Mouse (Mus musculus): ENCODE measurements at regions not wholly inside any gene's neighbourhood (a gene's known extent, or its start where the extent isn't known, plus 50 kb on each side); places are given as distances from the start of the nearest gene placed in this dataset.

DNA sequence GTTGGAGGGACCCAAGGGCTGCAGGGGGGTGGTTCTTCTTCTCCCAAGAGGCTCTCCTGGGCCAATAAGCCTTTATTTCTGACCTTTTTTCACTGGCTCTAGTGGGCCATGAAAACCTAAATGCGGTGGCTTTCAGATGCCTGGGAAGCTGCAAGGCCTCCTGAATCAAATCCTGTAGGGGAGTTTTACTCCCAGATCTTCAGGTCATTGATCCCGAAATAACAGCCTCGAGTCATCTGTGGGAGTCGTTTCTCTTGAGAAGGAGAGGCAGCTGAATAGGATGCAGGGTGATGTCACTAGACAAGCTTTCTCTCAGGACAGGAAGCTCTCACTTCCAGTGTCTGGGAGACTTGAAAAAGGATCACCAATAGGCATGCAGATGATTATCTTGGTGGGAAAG is 70.4 kb downstream of the Enc1 start:
- no peak for DNase-seq (ENCODE audit: low read depth, low spot score)
- Histone ChIP-seq H3K4me1 (ENCODE audit: control insufficient read depth in 1 of 2, insufficient read depth in 2 of 2, low read length in 2 of 2) (no peaks in the 10 kb centered on the region), H3K9ac (ENCODE audit: control insufficient read depth, low read depth, low read length, poor library complexity, severe bottlenecking) (no peak overlapping the region), H3K79me2 (ENCODE audit: control insufficient read depth, insufficient read depth, low read length, poor library complexity) (no peaks in the 10 kb centered on the region), H3K27ac (ENCODE audit: control insufficient read depth, low read depth, low read length) (no peak overlapping the region), H3K36me3 (ENCODE audit: control insufficient read depth in 1 of 2, insufficient read depth in 2 of 2, low read length in 2 of 2) (no peaks in the 10 kb centered on the region), H3K9me3 (replicated peaks; ENCODE audit: insufficient read depth, low read length) (no peaks in the 10 kb centered on the region), H3K27me3 (ENCODE audit: control insufficient read depth in 1 of 2, insufficient read depth in 2 of 2, low read length in 2 of 2) (no peaks in the 10 kb centered on the region), H3K4me3 (ENCODE audit: control insufficient read depth in 1 of 2, insufficient read depth in 1 of 2, low read depth in 2 of 2, low read length in 2 of 2) (no peak overlapping the region)
- TF ChIP-seq MEF2A (IDR thresholded peaks at IDR 0.05; ENCODE audit: extremely low read depth, insufficient replicate concordance, low read depth, low read length, poor library complexity, severe bottlenecking) = no peak
- no peak for TF ChIP-seq SMC3 (IDR thresholded peaks at IDR 0.05; ENCODE audit: low read depth, low read length)
- TF ChIP-seq CHD1 (IDR thresholded peaks at IDR 0.05; ENCODE audit: low read depth, low read length) = no peak
- TF ChIP-seq HCFC1 (IDR thresholded peaks at IDR 0.05; ENCODE audit: low read depth, low read length) = no peak
- TF ChIP-seq MAX (IDR thresholded peaks at IDR 0.05; ENCODE audit: low read length) = no peak
- no peak for TF ChIP-seq BHLHE40 (IDR thresholded peaks at IDR 0.05; ENCODE audit: borderline replicate concordance, low read depth, low read length)
- TF ChIP-seq ZC3H11A (IDR thresholded peaks at IDR 0.05; ENCODE audit: low read depth, low read length) = no peak
- TF ChIP-seq ZNF384 (IDR thresholded peaks at IDR 0.05; ENCODE audit: low read depth, low read length) = no peak
- TF ChIP-seq USF1 (IDR thresholded peaks at IDR 0.05; ENCODE audit: low read depth, low read length) = no peak
- no peak for TF ChIP-seq ZMIZ1 (IDR thresholded peaks at IDR 0.05; ENCODE audit: low read depth, low read length)

DNA sequence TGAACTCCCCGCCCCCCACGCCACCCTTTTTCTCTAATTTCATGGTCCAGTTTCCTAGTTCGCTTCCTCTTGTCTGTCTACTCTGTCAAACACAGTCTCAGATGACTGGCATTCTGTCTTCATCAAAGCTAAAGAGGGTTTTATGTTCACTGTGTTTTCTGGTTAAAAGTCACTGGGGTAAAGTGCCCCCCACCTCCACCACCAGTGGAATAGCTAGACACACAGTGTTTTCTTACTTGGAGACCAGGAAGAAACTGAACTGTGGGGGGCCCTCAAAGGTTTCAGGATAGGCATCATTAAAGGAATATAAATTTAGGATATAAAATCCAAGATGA is 69.9 kb downstream of the Enc1 start:
- Histone ChIP-seq H3K36me3 (ENCODE audit: control insufficient read depth in 1 of 2, insufficient read depth in 2 of 2, low read length in 2 of 2) (no peaks in the 10 kb centered on the region), H3K9me3 (replicated peaks; ENCODE audit: insufficient read depth, low read length) (no peaks in the 10 kb centered on the region), H3K27ac (ENCODE audit: control insufficient read depth, low read depth, low read length) (no peak overlapping the region), H3K4me1 (ENCODE audit: control insufficient read depth in 1 of 2, insufficient read depth in 2 of 2, low read length in 2 of 2) (no peaks in the 10 kb centered on the region), H3K4me3 (ENCODE audit: control insufficient read depth in 1 of 2, insufficient read depth in 1 of 2, low read depth in 2 of 2, low read length in 2 of 2) (no peak overlapping the region), H3K27me3 (ENCODE audit: control insufficient read depth in 1 of 2, insufficient read depth in 2 of 2, low read length in 2 of 2) (no peaks in the 10 kb centered on the region), H3K9ac (ENCODE audit: control insufficient read depth, low read depth, low read length, poor library complexity, severe bottlenecking) (no peak overlapping the region), H3K79me2 (ENCODE audit: control insufficient read depth, insufficient read depth, low read length, poor library complexity) (no peaks in the 10 kb centered on the region)
- TF ChIP-seq MAX (IDR thresholded peaks at IDR 0.05; ENCODE audit: low read length) = no peak
- no peak for TF ChIP-seq CHD1 (IDR thresholded peaks at IDR 0.05; ENCODE audit: low read depth, low read length)
- TF ChIP-seq USF2 (IDR thresholded peaks at IDR 0.05; ENCODE audit: borderline replicate concordance in 1 of 2, insufficient read depth in 1 of 2, low read depth in 1 of 2, low read length in 2 of 2) = no peak
- no peak for DNase-seq (ENCODE audit: low read depth, low spot score)

GRCm38 (mm10) chr13:97310186-97310854 is 69.4 kb downstream of the Enc1 start:
- no peaks in the 10 kb centered on the region for H3K36me3 ChIP-seq (ENCODE audit: control insufficient read depth in 1 of 2, insufficient read depth in 2 of 2, low read length in 2 of 2)
- H3K27me3 ChIP-seq (ENCODE audit: control insufficient read depth in 1 of 2, insufficient read depth in 2 of 2, low read length in 2 of 2) = no peaks in the 10 kb centered on the region
- H3K4me1 ChIP-seq (ENCODE audit: control insufficient read depth in 1 of 2, insufficient read depth in 2 of 2, low read length in 2 of 2) = no peaks in the 10 kb centered on the region
- no peaks in the 10 kb centered on the region for H3K79me2 ChIP-seq (ENCODE audit: control insufficient read depth, insufficient read depth, low read length, poor library complexity)
- H3K27ac ChIP-seq (ENCODE audit: control insufficient read depth, low read depth, low read length) = no peak overlapping the region
- no peak overlapping the region for H3K9ac ChIP-seq (ENCODE audit: control insufficient read depth, low read depth, low read length, poor library complexity, severe bottlenecking)
- TF ChIP-seq RAD21 (IDR thresholded peaks at IDR 0.05; ENCODE audit: low read depth, low read length) = no peak
- no peak for TF ChIP-seq MXI1 (IDR thresholded peaks at IDR 0.05; ENCODE audit: low read depth, low read length)
- no peak for TF ChIP-seq RCOR1 (IDR thresholded peaks at IDR 0.05; ENCODE audit: low read depth, low read length)
- no peak for TF ChIP-seq CTCF (IDR thresholded peaks at IDR 0.05 in 2 of 3, conservative IDR thresholded peaks at IDR 0.05 in 1 of 3; ENCODE audit: control insufficient read depth in 1 of 3, insufficient read depth in 1 of 3, low read depth in 2 of 3, low read length in 3 of 3, poor library complexity in 1 of 3, severe bottlenecking in 1 of 3)
- TF ChIP-seq MAX (IDR thresholded peaks at IDR 0.05; ENCODE audit: low read length) = no peak
- no peak for TF ChIP-seq UBTF (IDR thresholded peaks at IDR 0.05; ENCODE audit: borderline replicate concordance, insufficient read depth, low read depth, low read length)
- no peak for TF ChIP-seq ZC3H11A (IDR thresholded peaks at IDR 0.05; ENCODE audit: low read depth, low read length)
- no peak for TF ChIP-seq MAFK (IDR thresholded peaks at IDR 0.05; ENCODE audit: borderline replicate concordance, low read depth, low read length)
- TF ChIP-seq E2F4 (IDR thresholded peaks at IDR 0.05; ENCODE audit: borderline replicate concordance, low read depth, low read length) = no peak
- TF ChIP-seq CHD2 (IDR thresholded peaks at IDR 0.05; ENCODE audit: low read length) = no peak
- no peaks in the 10 kb centered on the region for H3K9me3 ChIP-seq (replicated peaks; ENCODE audit: insufficient read depth, low read length)
- no peak for DNase-seq (ENCODE audit: low read depth, low spot score)
- H3K4me3 ChIP-seq (ENCODE audit: control insufficient read depth in 1 of 2, insufficient read depth in 1 of 2, low read depth in 2 of 2, low read length in 2 of 2) = no peak overlapping the region

Measured in MEL (cell line).